Mouse (Mus musculus): ENCODE measurements around the gene Sf3a2.

- TF ChIP-seq CTCF (IDR thresholded peaks at IDR 0.05; ENCODE audit: control insufficient read depth, insufficient read depth, insufficient replicate concordance, low read depth, low read length), result no peak
- no peak for TF ChIP-seq POLR2A (IDR thresholded peaks at IDR 0.05; ENCODE audit: control insufficient read depth, low read depth, low read length)
These were observed 7.3 kb downstream of the Sf3a2 start for GRCm38 (mm10) chr10:80805322-80805721.
